Mouse (Mus musculus) B cell, adult 2 months (primary cell): ENCODE data around the gene Tenm4.

ENCODE experiments used
- DNase-seq, 2 experiments: peaks; one replicate each; pipeline ENCODE4 v3.0.0; 2022

The Tenm4 gene

GRCm38 (mm10) chr7:96826672-96827071 is 655.6 kb downstream of the Tenm4 start:
- DNase-seq = no peak

- no peak for DNase-seq
Measured at GRCm38 (mm10) chr7:96832551-96832950, 661.5 kb downstream of the Tenm4 start.

GRCm38 (mm10) chr7:96833012-96833411 is 662.0 kb downstream of the Tenm4 start:
- DNase-seq = no peak

- DNase-seq = no peak
Measured at GRCm38 (mm10) chr7:96834681-96835289, 663.7 kb downstream of the Tenm4 start.

GRCm38 (mm10) chr7:96835313-96835712 is 664.3 kb downstream of the Tenm4 start:
- no peak for DNase-seq

GRCm38 (mm10) chr7:96838271-96838841 is 667.3 kb downstream of the Tenm4 start:
- peak in 1 of 2 experiments; percentile 5 for DNase-seq

- no peak for DNase-seq
Measured at GRCm38 (mm10) chr7:96838926-96839325, 667.9 kb downstream of the Tenm4 start.

- no peak for DNase-seq
Measured at GRCm38 (mm10) chr7:96839586-96839985, 668.5 kb downstream of the Tenm4 start.

GRCm38 (mm10) chr7:96842477-96843255 is 671.6 kb downstream of the Tenm4 start:
- no peak for DNase-seq

- no peak for DNase-seq
Measured at GRCm38 (mm10) chr7:96844104-96844894, 673.3 kb downstream of the Tenm4 start.

- no peak for DNase-seq
Measured at GRCm38 (mm10) chr7:96852781-96853180, 681.7 kb downstream of the Tenm4 start.

- DNase-seq = no peak
Measured at GRCm38 (mm10) chr7:96855867-96856406, 684.9 kb downstream of the Tenm4 start.

GRCm38 (mm10) chr7:96856518-96856917 is 685.5 kb downstream of the Tenm4 start:
- DNase-seq = no peak

GRCm38 (mm10) chr7:96859077-96859476 is 688.0 kb downstream of the Tenm4 start:
- DNase-seq = no peak

GRCm38 (mm10) chr7:96859684-96860083 is 688.6 kb downstream of the Tenm4 start:
- no peak for DNase-seq

GRCm38 (mm10) chr7:96860650-96861049 is 689.6 kb downstream of the Tenm4 start:
- no peak for DNase-seq

- no peak for DNase-seq
Measured at GRCm38 (mm10) chr7:96864894-96865722, 694.1 kb downstream of the Tenm4 start.

- no peak for DNase-seq
Measured at GRCm38 (mm10) chr7:96869079-96869810, 698.2 kb downstream of the Tenm4 start.

GRCm38 (mm10) chr7:96870473-96870872 is 699.4 kb downstream of the Tenm4 start:
- peak; percentile 38 to 51 for DNase-seq

- DNase-seq = no peak
Measured at GRCm38 (mm10) chr7:96871031-96871430, 700.0 kb downstream of the Tenm4 start.
